Mouse (Mus musculus): ENCODE data around the gene Oas3. TPM values are rescaled to one million over a fixed set of nuclear protein-coding genes. Genes with fewer than 3 reads are reported as not detected.

The Oas3 gene
- polyA plus RNA-seq, 1 experiment = 1.7 TPM

- H3K4me1 ChIP-seq (ENCODE audit: control insufficient read depth, insufficient read depth, low read length) = no peaks in the 10 kb centered on the region
- no peak for DNase-seq
- no peak overlapping the region for H3K4me3 ChIP-seq (replicated peaks; ENCODE audit: extremely low read depth, low read depth, low read length)
- no peak for TF ChIP-seq CTCF (IDR thresholded peaks at IDR 0.05; ENCODE audit: insufficient read depth, low read length)
- no peak for TF ChIP-seq POLR2A (IDR thresholded peaks at IDR 0.05; ENCODE audit: borderline replicate concordance, extremely low read depth, low read depth, low read length)
- 59% methylated on average over 10 of the region's 10 CpGs for WGBS
Measured at GRCm38 (mm10) chr5:120729319-120729718, 48.1 kb downstream of the Oas3 start.

GRCm38 (mm10) chr5:120725811-120726455, 51.5 kb downstream of the Oas3 start:
- TF ChIP-seq POLR2A (IDR thresholded peaks at IDR 0.05; ENCODE audit: borderline replicate concordance, extremely low read depth, low read depth, low read length) (no peak), CTCF (IDR thresholded peaks at IDR 0.05; ENCODE audit: insufficient read depth, low read length) (no peak)
- WGBS = 57% methylated on average over 12 of the region's 12 CpGs
- no peak overlapping the region for H3K4me3 ChIP-seq (replicated peaks; ENCODE audit: extremely low read depth, low read depth, low read length)
- no peak for DNase-seq
- no peaks in the 10 kb centered on the region for H3K4me1 ChIP-seq (ENCODE audit: control insufficient read depth, insufficient read depth, low read length)

DNA sequence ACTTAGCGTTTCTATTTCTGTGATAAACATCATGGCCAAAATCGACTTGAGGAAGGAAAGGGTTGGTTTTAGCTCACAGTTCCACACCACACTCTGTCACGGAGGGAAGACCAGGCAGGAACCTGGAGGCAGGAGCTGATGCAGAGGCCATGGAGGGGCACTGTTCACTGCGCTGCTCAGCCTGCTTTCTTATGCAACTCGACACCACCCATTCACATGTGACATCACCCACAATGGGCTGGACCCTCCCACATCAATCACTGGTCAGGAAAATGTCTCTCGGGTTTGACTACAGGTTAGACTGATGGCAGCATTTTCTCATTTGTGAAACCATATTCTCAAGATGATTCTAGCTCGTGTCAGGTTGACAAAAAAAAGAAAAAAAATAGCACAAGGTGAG, 56.5 kb downstream of the Oas3 start:
- TF ChIP-seq POLR2A (IDR thresholded peaks at IDR 0.05; ENCODE audit: borderline replicate concordance, extremely low read depth, low read depth, low read length) = no peak
- TF ChIP-seq CTCF (IDR thresholded peaks at IDR 0.05; ENCODE audit: insufficient read depth, low read length) = no peak
- no peak overlapping the region for H3K4me3 ChIP-seq (replicated peaks; ENCODE audit: extremely low read depth, low read depth, low read length)
- no peak for DNase-seq
- H3K4me1 ChIP-seq (ENCODE audit: control insufficient read depth, insufficient read depth, low read length) = no peaks in the 10 kb centered on the region
- 43% methylated on average over 7 of the region's 7 CpGs for WGBS

GRCm38 (mm10) chr5:120718600-120719378, 58.7 kb downstream of the Oas3 start:
- WGBS = 44% methylated on average over 14 of the region's 15 CpGs
- no peak overlapping the region for H3K4me3 ChIP-seq (replicated peaks; ENCODE audit: extremely low read depth, low read depth, low read length)
- TF ChIP-seq CTCF (IDR thresholded peaks at IDR 0.05; ENCODE audit: insufficient read depth, low read length) (no peak), POLR2A (IDR thresholded peaks at IDR 0.05; ENCODE audit: borderline replicate concordance, extremely low read depth, low read depth, low read length) (no peak)
- DNase-seq = no peak
- H3K4me1 ChIP-seq (ENCODE audit: control insufficient read depth, insufficient read depth, low read length) = no peaks in the 10 kb centered on the region

DNA sequence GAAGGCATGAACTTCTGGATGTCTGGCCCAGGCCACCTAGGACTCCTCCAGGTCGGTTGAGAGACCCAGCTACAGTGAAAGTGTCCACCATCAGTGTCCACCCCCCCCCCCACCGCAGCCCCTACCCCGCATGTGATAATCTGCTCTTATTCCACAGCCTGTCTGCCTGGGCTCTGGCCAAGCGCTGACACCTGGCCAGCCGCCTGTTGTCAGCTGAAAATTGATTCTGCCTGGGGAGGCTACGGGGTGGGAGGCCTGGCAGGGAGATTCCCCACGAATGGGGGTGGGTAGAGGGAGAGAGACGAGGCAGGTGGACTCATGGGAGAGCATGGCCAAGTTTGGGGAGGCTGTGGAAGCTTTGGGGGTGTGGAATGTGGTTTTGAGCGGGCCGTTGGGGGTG, 60.3 kb downstream of the Oas3 start:
- no peak for DNase-seq
- 65% methylated on average over 10 of the region's 10 CpGs for WGBS
- no peak for TF ChIP-seq CTCF (IDR thresholded peaks at IDR 0.05; ENCODE audit: insufficient read depth, low read length)
- TF ChIP-seq POLR2A (IDR thresholded peaks at IDR 0.05; ENCODE audit: borderline replicate concordance, extremely low read depth, low read depth, low read length) = no peak
- Histone ChIP-seq H3K4me3 (replicated peaks; ENCODE audit: extremely low read depth, low read depth, low read length) (no peak overlapping the region), H3K4me1 (ENCODE audit: control insufficient read depth, insufficient read depth, low read length) (no peaks in the 10 kb centered on the region)

GRCm38 (mm10) chr5:120714314-120714713, 63.1 kb downstream of the Oas3 start:
- no peaks in the 10 kb centered on the region for H3K4me1 ChIP-seq (ENCODE audit: control insufficient read depth, insufficient read depth, low read length)
- TF ChIP-seq POLR2A (IDR thresholded peaks at IDR 0.05; ENCODE audit: borderline replicate concordance, extremely low read depth, low read depth, low read length) = no peak
- TF ChIP-seq CTCF (IDR thresholded peaks at IDR 0.05; ENCODE audit: insufficient read depth, low read length) = peak; percentile 59
- no peak overlapping the region for H3K4me3 ChIP-seq (replicated peaks; ENCODE audit: extremely low read depth, low read depth, low read length)
- 4% methylated on average over 16 of the region's 16 CpGs for WGBS
- peak; percentile 40 for DNase-seq

- TF ChIP-seq CTCF (IDR thresholded peaks at IDR 0.05; ENCODE audit: insufficient read depth, low read length) (no peak), POLR2A (IDR thresholded peaks at IDR 0.05; ENCODE audit: borderline replicate concordance, extremely low read depth, low read depth, low read length) (no peak)
- H3K4me3 ChIP-seq (replicated peaks; ENCODE audit: extremely low read depth, low read depth, low read length) = no peak overlapping the region
- WGBS = 76% methylated on average over 8 of the region's 8 CpGs
- H3K4me1 ChIP-seq (ENCODE audit: control insufficient read depth, insufficient read depth, low read length) = no peaks in the 10 kb centered on the region
- no peak for DNase-seq
Measured at GRCm38 (mm10) chr5:120712721-120713120, 64.7 kb downstream of the Oas3 start.

DNA sequence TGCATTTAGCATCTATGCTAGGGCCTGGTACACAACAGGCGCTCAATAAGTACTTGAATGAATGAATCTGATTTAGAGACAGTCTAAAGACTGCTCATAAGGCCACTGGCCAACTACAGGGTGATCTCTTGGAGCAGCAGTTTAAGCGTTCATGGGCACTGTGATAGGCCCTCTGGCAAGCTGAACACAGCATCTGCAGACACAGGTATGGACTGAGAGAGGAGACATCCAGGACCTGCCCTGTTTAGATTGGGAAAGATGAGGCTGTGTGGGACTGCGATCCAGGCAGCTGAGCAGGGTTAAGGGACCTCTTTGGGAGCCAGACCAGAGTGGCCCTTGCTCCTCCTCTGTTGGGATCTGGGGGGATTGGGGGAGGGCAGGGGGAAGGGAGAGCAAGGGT, 65.6 kb downstream of the Oas3 start, which contains the start of gene Dtx1:
Gene Dtx1 (minus strand): TSS at position 101 of the 400 bp plus-strand sequence.
- H3K4me3 ChIP-seq (replicated peaks; ENCODE audit: extremely low read depth, low read depth, low read length) = peak within 1 kb of the TSS; percentile 21
- no peak for DNase-seq
- H3K4me1 ChIP-seq (ENCODE audit: control insufficient read depth, insufficient read depth, low read length) = no peaks in the 10 kb centered on the region
- WGBS = 38% methylated on average over 3 of the region's 3 CpGs
- TF ChIP-seq POLR2A (IDR thresholded peaks at IDR 0.05; ENCODE audit: borderline replicate concordance, extremely low read depth, low read depth, low read length) = no peak
- TF ChIP-seq CTCF (IDR thresholded peaks at IDR 0.05; ENCODE audit: insufficient read depth, low read length) = no peak

GRCm38 (mm10) chr5:120711416-120711815, 66.0 kb downstream of the Oas3 start:
- H3K4me1 ChIP-seq (ENCODE audit: control insufficient read depth, insufficient read depth, low read length) = no peaks in the 10 kb centered on the region
- 1% methylated on average over 41 of the region's 43 CpGs for WGBS
- H3K4me3 ChIP-seq (replicated peaks; ENCODE audit: extremely low read depth, low read depth, low read length) = peak overlapping the region; percentile 21
- TF ChIP-seq POLR2A (IDR thresholded peaks at IDR 0.05; ENCODE audit: borderline replicate concordance, extremely low read depth, low read depth, low read length) = no peak
- no peak for TF ChIP-seq CTCF (IDR thresholded peaks at IDR 0.05; ENCODE audit: insufficient read depth, low read length)
- DNase-seq = no peak

Data from lung, adult 2 months (tissue).